Mouse (Mus musculus) forebrain, embryonic 11.5 days (tissue): ENCODE results near the gene Exoc2. TPM values are rescaled to one million over a fixed set of nuclear protein-coding genes. Genes with fewer than 3 reads are reported as not detected.

Source experiments
- ATAC-seq: fragments of 200-750 bp; cut with Nextera tagmentation; replicated peaks from 2 replicates; pipeline ENCODE4 v1.8.0; 2017; ENCODE audit warnings: moderate TSS enrichment; ENCODE audit not compliant: low FRiP score
- DNase-seq: peaks from one replicate; pipeline ENCODE4 v3.0.0-alpha.2; 2017; ENCODE audit warnings: low spot score
- H3K27ac ChIP-seq: fragments of 300-500 bp; sonication (generic); 2 replicates; pipeline ENCODE4 v1.5.1; 2014; ENCODE audit warnings: low read depth, low read length
- H3K27me3 ChIP-seq: fragments of 300-500 bp; sonication (generic); 2 replicates; pipeline ENCODE4 v1.6.1; 2014; ENCODE audit warnings: mild to moderate bottlenecking, low read length, mixed read lengths; ENCODE audit not compliant: control insufficient read depth, insufficient read depth
- H3K36me3 ChIP-seq: fragments of 300-500 bp; sonication (generic); 2 replicates; pipeline ENCODE4 v1.6.1; 2014; ENCODE audit warnings: mild to moderate bottlenecking, low read length, moderate library complexity, mixed read lengths; ENCODE audit not compliant: control insufficient read depth, insufficient read depth
- H3K4me1 ChIP-seq: fragments of 300-500 bp; sonication (generic); replicated peaks from 2 replicates; pipeline ENCODE4 v1.6.1; 2014; ENCODE audit warnings: low read length, mixed read lengths; ENCODE audit not compliant: control insufficient read depth, insufficient read depth
- H3K4me2 ChIP-seq: fragments of 300-500 bp; sonication (generic); 2 replicates; pipeline ENCODE4 v1.6.1; 2014; ENCODE audit warnings: low read depth, mild to moderate bottlenecking, low read length, moderate library complexity, mixed read lengths; ENCODE audit not compliant: severe bottlenecking
- H3K4me3 ChIP-seq: fragments of 300-500 bp; sonication (generic); 2 replicates; pipeline ENCODE4 v1.5.1; 2014; ENCODE audit warnings: low read depth, low read length
- H3K9ac ChIP-seq: fragments of 300-500 bp; sonication (generic); 2 replicates; pipeline ENCODE4 v1.6.1; 2014; ENCODE audit warnings: low read length
- H3K9me3 ChIP-seq: fragments of 300-500 bp; sonication (generic); 2 replicates; pipeline ENCODE4 v1.6.1; 2016; ENCODE audit warnings: low read length, mixed read lengths; ENCODE audit not compliant: control insufficient read depth
- WGBS: fragments of 180-500 bp; shearing (Covaris S2); extraction: QIAGEN DNeasy Blood & Tissue Kit; methylation state at CpG from one replicate; pipeline ENCODE4 v1.1.7; 2014; 5-methylcytosine and 5-hydroxymethylcytosine counted together
- polyA plus RNA-seq: library from polyadenylated mRNA; unstranded; fragments of >200 nt; fragmentation: Nextera tagmentation; extraction: Ambion mirVana; gene quantifications from 2 replicates; pipeline ENCODE4 v1.2.1, GENCODE M21; 2014

Gene Exoc2
- polyA plus RNA-seq, 1 experiment from 2014 or later = 37.9 TPM

GRCm38 (mm10) chr13:30819891-30820290, 154.0 kb downstream of the Exoc2 start:
- Histone ChIP-seq H3K9ac (no peak overlapping the region), H3K36me3 (no peaks in the 10 kb centered on the region), H3K4me3 (no peak overlapping the region), H3K27ac (no peak overlapping the region), H3K4me2 (no peak overlapping the region), H3K9me3 (no peaks in the 10 kb centered on the region), H3K4me1 (no peaks in the 10 kb centered on the region), H3K27me3 (no peaks in the 10 kb centered on the region)
- WGBS = 92% methylated on average over 2 of the region's 2 CpGs
- DNase-seq (no peak), ATAC-seq (no peak)

- no peaks in the 10 kb centered on the region for H3K4me1 ChIP-seq
- 89% methylated on average over 5 of the region's 5 CpGs for WGBS
- H3K36me3 ChIP-seq = no peaks in the 10 kb centered on the region
Measured at GRCm38 (mm10) chr13:30817436-30817835, 156.5 kb downstream of the Exoc2 start.

GRCm38 (mm10) chr13:30814256-30814655, 159.6 kb downstream of the Exoc2 start:
- H3K27ac ChIP-seq = no peak overlapping the region
- H3K9me3 ChIP-seq = no peaks in the 10 kb centered on the region
- no peak overlapping the region for H3K4me2 ChIP-seq
- ATAC-seq (no peak), DNase-seq (no peak)
- H3K9ac ChIP-seq = no peak overlapping the region
- no peaks in the 10 kb centered on the region for H3K36me3 ChIP-seq
- no peaks in the 10 kb centered on the region for H3K4me1 ChIP-seq
- H3K4me3 ChIP-seq = no peak overlapping the region
- 93% methylated on average over 5 of the region's 5 CpGs for WGBS
- no peaks in the 10 kb centered on the region for H3K27me3 ChIP-seq

More at GRCm38 (mm10) chr13:30817436-30817835, 156.5 kb downstream of the Exoc2 start:
- no peak for DNase-seq
- no peak for ATAC-seq
- Histone ChIP-seq H3K4me3 (no peak overlapping the region), H3K27ac (no peak overlapping the region), H3K4me2 (no peak overlapping the region), H3K9me3 (no peaks in the 10 kb centered on the region), H3K9ac (no peak overlapping the region), H3K27me3 (no peaks in the 10 kb centered on the region)

- Histone ChIP-seq H3K9me3 (no peaks in the 10 kb centered on the region), H3K4me3 (no peak overlapping the region), H3K27me3 (no peaks in the 10 kb centered on the region), H3K27ac (no peak overlapping the region), H3K4me2 (no peak overlapping the region), H3K4me1 (no peaks in the 10 kb centered on the region), H3K36me3 (no peaks in the 10 kb centered on the region), H3K9ac (no peak overlapping the region)
- ATAC-seq (no peak), DNase-seq (no peak)
- 82% methylated on average over 5 of the region's 5 CpGs for WGBS
Measured at GRCm38 (mm10) chr13:30813464-30813863, 160.4 kb downstream of the Exoc2 start.

GRCm38 (mm10) chr13:30809240-30809639, 164.7 kb downstream of the Exoc2 start:
- no peak overlapping the region for H3K27ac ChIP-seq
- no peak overlapping the region for H3K4me3 ChIP-seq
- H3K27me3 ChIP-seq = no peaks in the 10 kb centered on the region
- no peak for DNase-seq
- H3K4me2 ChIP-seq = no peak overlapping the region
- H3K9ac ChIP-seq = no peak overlapping the region
- no peaks in the 10 kb centered on the region for H3K9me3 ChIP-seq
- no peaks in the 10 kb centered on the region for H3K36me3 ChIP-seq
- H3K4me1 ChIP-seq = no peaks in the 10 kb centered on the region
- WGBS = 89% methylated on average over 7 of the region's 7 CpGs
- no peak for ATAC-seq

- H3K36me3 ChIP-seq = no peaks in the 10 kb centered on the region
- H3K9ac ChIP-seq = no peak overlapping the region
- H3K27me3 ChIP-seq = no peaks in the 10 kb centered on the region
- DNase-seq (no peak), ATAC-seq (no peak)
- no peaks in the 10 kb centered on the region for H3K9me3 ChIP-seq
- 96% methylated on average over 5 of the region's 5 CpGs for WGBS
- H3K4me1 ChIP-seq = no peaks in the 10 kb centered on the region
- no peak overlapping the region for H3K4me3 ChIP-seq
- no peak overlapping the region for H3K4me2 ChIP-seq
- no peak overlapping the region for H3K27ac ChIP-seq
Measured at GRCm38 (mm10) chr13:30802336-30802955, 171.4 kb downstream of the Exoc2 start.

- H3K27ac ChIP-seq = no peak overlapping the region
Measured at GRCm38 (mm10) chr13:30801886-30802285, 172.0 kb downstream of the Exoc2 start.

GRCm38 (mm10) chr13:30795960-30796359, 177.9 kb downstream of the Exoc2 start:
- no peak for DNase-seq
- ATAC-seq = no peak
- Histone ChIP-seq H3K4me3 (no peak overlapping the region), H3K36me3 (no peaks in the 10 kb centered on the region), H3K27ac (no peak overlapping the region), H3K4me2 (no peak overlapping the region), H3K9ac (no peak overlapping the region), H3K4me1 (no peaks in the 10 kb centered on the region), H3K27me3 (no peaks in the 10 kb centered on the region), H3K9me3 (no peaks in the 10 kb centered on the region)
- 87% methylated on average over 4 of the region's 4 CpGs for WGBS

More at GRCm38 (mm10) chr13:30801886-30802285, 172.0 kb downstream of the Exoc2 start:
- no peak for ATAC-seq
- no peak overlapping the region for H3K9ac ChIP-seq
- WGBS = 84% methylated on average over 4 of the region's 4 CpGs
- no peaks in the 10 kb centered on the region for H3K36me3 ChIP-seq
- no peaks in the 10 kb centered on the region for H3K4me1 ChIP-seq
- no peaks in the 10 kb centered on the region for H3K27me3 ChIP-seq
- no peaks in the 10 kb centered on the region for H3K9me3 ChIP-seq
- no peak overlapping the region for H3K4me3 ChIP-seq
- H3K4me2 ChIP-seq = no peak overlapping the region
- DNase-seq = no peak

- ATAC-seq (no peak), DNase-seq (no peak)
- Histone ChIP-seq H3K4me1 (no peaks in the 10 kb centered on the region), H3K9ac (no peak overlapping the region), H3K27me3 (no peaks in the 10 kb centered on the region), H3K4me3 (no peak overlapping the region), H3K9me3 (no peaks in the 10 kb centered on the region), H3K36me3 (no peaks in the 10 kb centered on the region), H3K4me2 (no peak overlapping the region), H3K27ac (no peak overlapping the region)
- WGBS = 88% methylated on average over 5 of the region's 5 CpGs
Measured at GRCm38 (mm10) chr13:30793616-30794015, 180.3 kb downstream of the Exoc2 start.
